Mouse (Mus musculus): Measurements from ENCODE around the gene Unk. TPM values are rescaled to one million over a fixed set of nuclear protein-coding genes. Genes with fewer than 3 reads are reported as not detected.

Unk gene
- total and polyA plus RNA-seq, 3 experiments = 21.7 to 42.3 TPM; not detected in 1

- no peak for TF ChIP-seq SMC3 (IDR thresholded peaks at IDR 0.05; ENCODE audit: low read depth, low read length)
- no peak for TF ChIP-seq GABPA (IDR thresholded peaks at IDR 0.05; ENCODE audit: low read depth, low read length)
- no peak for TF ChIP-seq MYB (IDR thresholded peaks at IDR 0.05; ENCODE audit: low read depth, low read length)
- no peak for TF ChIP-seq KAT2A (conservative IDR thresholded peaks at IDR 0.05; ENCODE audit: low read depth, low read length)
- peak; percentile 88; the same call in 1 of the 2 replicates for TF ChIP-seq CHD1 (IDR thresholded peaks at IDR 0.05; ENCODE audit: low read depth, low read length)
- TF ChIP-seq ZMIZ1 (IDR thresholded peaks at IDR 0.05; ENCODE audit: low read depth, low read length) = no peak
- TF ChIP-seq GATA1 (IDR thresholded peaks at IDR 0.05; ENCODE audit: low read depth, low read length) = peak; percentile 43; the same call in 1 of the 2 replicates
- 0 out of 2 replicates have a peak, but pooled peaks have one; percentile 24 for TF ChIP-seq TCF12 (IDR thresholded peaks at IDR 0.05; ENCODE audit: low read depth, low read length)
- TF ChIP-seq TAL1 (IDR thresholded peaks at IDR 0.05; ENCODE audit: low read length) = no peak
- TF ChIP-seq NELFE (IDR thresholded peaks at IDR 0.05; ENCODE audit: low read depth, low read length) = no peak
- no peak for TF ChIP-seq ZNF384 (IDR thresholded peaks at IDR 0.05; ENCODE audit: low read depth, low read length)
- H3K27me3 ChIP-seq (ENCODE audit: control insufficient read depth in 1 of 2, insufficient read depth in 2 of 2, low read length in 2 of 2) = no peaks in the 10 kb centered on the region
- H3K9ac ChIP-seq (ENCODE audit: control insufficient read depth, low read depth, low read length, poor library complexity, severe bottlenecking) = peak overlapping the region; percentile 89
- peaks cover 13% of the 10 kb centered on the region for H3K79me2 ChIP-seq (ENCODE audit: control insufficient read depth, insufficient read depth, low read length, poor library complexity)
- peaks cover 0 to 9% of the 10 kb centered on the region in 2 experiments; a peak in 2 of 4 replicates for H3K36me3 ChIP-seq (ENCODE audit: control insufficient read depth in 1 of 2, insufficient read depth in 2 of 2, low read length in 2 of 2)
- peak; percentile 56 for DNase-seq (ENCODE audit: low read depth, low spot score)
- peak overlapping the region; percentile 38 for H3K27ac ChIP-seq (ENCODE audit: control insufficient read depth, low read depth, low read length)
- H3K4me1 ChIP-seq (ENCODE audit: control insufficient read depth in 1 of 2, insufficient read depth in 2 of 2, low read length in 2 of 2) = peaks cover 3 to 11% of the 10 kb centered on the region in 2 experiments; a peak in 3 of 4 replicates
- peak overlapping the region; percentile 67 to 86 for H3K4me3 ChIP-seq (ENCODE audit: control insufficient read depth in 1 of 2, insufficient read depth in 1 of 2, low read depth in 2 of 2, low read length in 2 of 2)
- H3K9me3 ChIP-seq (replicated peaks; ENCODE audit: insufficient read depth, low read length) = no peaks in the 10 kb centered on the region
Measured at GRCm38 (mm10) chr11:116011529-116012261, 18.4 kb upstream of the Unk start.

GRCm38 (mm10) chr11:116012262-116012947 lies 17.7 kb upstream of the Unk start, which contains the start of gene Galk1:
Gene Galk1, minus strand, starts transcription at chr11:116012719.
- peak; percentile 98 for DNase-seq (ENCODE audit: low read depth, low spot score)
- Histone ChIP-seq H3K9me3 (replicated peaks; ENCODE audit: insufficient read depth, low read length) (no peaks in the 10 kb centered on the region), H3K27me3 (ENCODE audit: control insufficient read depth in 1 of 2, insufficient read depth in 2 of 2, low read length in 2 of 2) (no peaks in the 10 kb centered on the region), H3K27ac (ENCODE audit: control insufficient read depth, low read depth, low read length) (peak within 1 kb of the TSS; percentile 38), H3K4me1 (ENCODE audit: control insufficient read depth in 1 of 2, insufficient read depth in 2 of 2, low read length in 2 of 2) (peaks cover 3 to 11% of the 10 kb centered on the region in 2 experiments; a peak in 3 of 4 replicates), H3K36me3 (ENCODE audit: control insufficient read depth in 1 of 2, insufficient read depth in 2 of 2, low read length in 2 of 2) (peaks cover 0 to 9% of the 10 kb centered on the region in 2 experiments; a peak in 2 of 4 replicates), H3K9ac (ENCODE audit: control insufficient read depth, low read depth, low read length, poor library complexity, severe bottlenecking) (peak within 1 kb of the TSS; percentile 89), H3K79me2 (ENCODE audit: control insufficient read depth, insufficient read depth, low read length, poor library complexity) (peaks cover 13% of the 10 kb centered on the region), H3K4me3 (ENCODE audit: control insufficient read depth in 1 of 2, insufficient read depth in 1 of 2, low read depth in 2 of 2, low read length in 2 of 2) (peak within 1 kb of the TSS; percentile 67 to 86)
- 0 out of 2 replicates have a peak, but pooled peaks have one; percentile 8 for TF ChIP-seq TBP (IDR thresholded peaks at IDR 0.05; ENCODE audit: low read depth, low read length)
- TF ChIP-seq UBTF (IDR thresholded peaks at IDR 0.05; ENCODE audit: borderline replicate concordance, insufficient read depth, low read depth, low read length) = 0 out of 2 replicates have a peak, but pooled peaks have one; percentile 68
- peak; percentile 97 for TF ChIP-seq MXI1 (IDR thresholded peaks at IDR 0.05; ENCODE audit: low read depth, low read length)
- TF ChIP-seq NRF1 (IDR thresholded peaks at IDR 0.05; ENCODE audit: insufficient read depth, low read depth, low read length, poor library complexity, severe bottlenecking) = peak; percentile 36; the same call in 1 of the 2 replicates
- peak; percentile 73 for TF ChIP-seq NELFE (IDR thresholded peaks at IDR 0.05; ENCODE audit: low read depth, low read length)
- peak; percentile 57; the same call in 1 of the 2 replicates for TF ChIP-seq POLR2AphosphoS2 (IDR thresholded peaks at IDR 0.05; ENCODE audit: low read length)
- TF ChIP-seq USF2 (IDR thresholded peaks at IDR 0.05; ENCODE audit: borderline replicate concordance in 1 of 2, insufficient read depth in 1 of 2, low read depth in 1 of 2, low read length in 2 of 2) = peak in 1 of 2 experiments; percentile 41; a peak in 1 of 4 replicates
- TF ChIP-seq POLR2A (IDR thresholded peaks at IDR 0.05; ENCODE audit: control insufficient read depth in 1 of 2, insufficient read depth in 1 of 2, low read depth in 1 of 2, low read length in 2 of 2, poor library complexity in 1 of 2) = peak; percentile 59 to 88; a peak in 3 of 4 replicates
- peak; percentile 68; the same call in 1 of the 2 replicates for TF ChIP-seq TCF12 (IDR thresholded peaks at IDR 0.05; ENCODE audit: low read depth, low read length)
- TF ChIP-seq MAFK (IDR thresholded peaks at IDR 0.05; ENCODE audit: borderline replicate concordance, low read depth, low read length) = no peak
- TF ChIP-seq E2F4 (IDR thresholded peaks at IDR 0.05; ENCODE audit: borderline replicate concordance, low read depth, low read length) = no peak
- TF ChIP-seq SIN3A (IDR thresholded peaks at IDR 0.05; ENCODE audit: low read length) = peak; percentile 85
- TF ChIP-seq MYB (IDR thresholded peaks at IDR 0.05; ENCODE audit: low read depth, low read length) = no peak
- TF ChIP-seq CTCF (IDR thresholded peaks at IDR 0.05 in 2 of 3, conservative IDR thresholded peaks at IDR 0.05 in 1 of 3; ENCODE audit: control insufficient read depth in 1 of 3, insufficient read depth in 1 of 3, low read depth in 2 of 3, low read length in 3 of 3, poor library complexity in 1 of 3, severe bottlenecking in 1 of 3) = no peak
- TF ChIP-seq KAT2A (conservative IDR thresholded peaks at IDR 0.05; ENCODE audit: low read depth, low read length) = no peak; the same call in 1 of the 2 replicates
- TF ChIP-seq TAL1 (IDR thresholded peaks at IDR 0.05; ENCODE audit: low read length) = no peak
- 0 out of 2 replicates have a peak, but pooled peaks have one; percentile 32 for TF ChIP-seq POLR2AphosphoS5 (IDR thresholded peaks at IDR 0.05; ENCODE audit: borderline replicate concordance, low read depth, low read length)
- no peak for TF ChIP-seq RAD21 (IDR thresholded peaks at IDR 0.05; ENCODE audit: low read depth, low read length)
- TF ChIP-seq USF1 (IDR thresholded peaks at IDR 0.05; ENCODE audit: low read depth, low read length) = peak; percentile 91
- TF ChIP-seq MAX (IDR thresholded peaks at IDR 0.05; ENCODE audit: low read length) = peak; percentile 82
- TF ChIP-seq MYC (IDR thresholded peaks at IDR 0.05; ENCODE audit: low read depth, low read length) = peak; percentile 96

Data from MEL (cell line).